Mouse (Mus musculus) adipocyte (in vitro differentiated cells): ENCODE measurements around the gene 4933400A11Rik.

Experiments
- DNase-seq: peaks from one replicate; pipeline ENCODE4 v3.0.0-alpha.2; 2016; ENCODE audit warnings: low spot score

4933400A11Rik gene

GRCm38 (mm10) chrX:169779535-169779934, at the start of gene 4933400A11Rik:
Gene 4933400A11Rik (minus strand): TSS chrX:169779635.
- no peak for DNase-seq

GRCm38 (mm10) chrX:169828136-169828535, 48.7 kb upstream of the 4933400A11Rik start:
- DNase-seq, result no peak

GRCm38 (mm10) chrX:169827720-169828119, 48.3 kb upstream of the 4933400A11Rik start:
- DNase-seq, result no peak

- no peak for DNase-seq
Measured at GRCm38 (mm10) chrX:169826947-169827346, 47.5 kb upstream of the 4933400A11Rik start.

- DNase-seq, result no peak
Measured at GRCm38 (mm10) chrX:169813673-169814072, 34.2 kb upstream of the 4933400A11Rik start.

GRCm38 (mm10) chrX:169811783-169812182, 32.3 kb upstream of the 4933400A11Rik start:
- no peak for DNase-seq

- no peak for DNase-seq
Measured at GRCm38 (mm10) chrX:169811318-169811717, 31.9 kb upstream of the 4933400A11Rik start.

- DNase-seq, result peak; percentile 68
Measured at GRCm38 (mm10) chrX:169807744-169808143, 28.3 kb upstream of the 4933400A11Rik start.

- DNase-seq, result peak; percentile 18
Measured at GRCm38 (mm10) chrX:169805791-169806190, 26.4 kb upstream of the 4933400A11Rik start.

- no peak for DNase-seq
Measured at GRCm38 (mm10) chrX:169800238-169800637, 20.8 kb upstream of the 4933400A11Rik start.

- peak; percentile 61 for DNase-seq
Measured at GRCm38 (mm10) chrX:169798987-169799680, 19.7 kb upstream of the 4933400A11Rik start.

- DNase-seq, result peak; percentile 38
Measured at GRCm38 (mm10) chrX:169797148-169797547, 17.7 kb upstream of the 4933400A11Rik start.

GRCm38 (mm10) chrX:169794831-169795311, 15.4 kb upstream of the 4933400A11Rik start:
- peak; percentile 62 for DNase-seq

GRCm38 (mm10) chrX:169794421-169794820, 15.0 kb upstream of the 4933400A11Rik start:
- DNase-seq, result peak; percentile 45

GRCm38 (mm10) chrX:169792879-169793278, 13.4 kb upstream of the 4933400A11Rik start:
- no peak for DNase-seq

- DNase-seq, result no peak
Measured at GRCm38 (mm10) chrX:169789702-169790101, 10.3 kb upstream of the 4933400A11Rik start.

GRCm38 (mm10) chrX:169758001-169758400, 21.4 kb downstream of the 4933400A11Rik start:
- DNase-seq, result no peak

- no peak for DNase-seq
Measured at GRCm38 (mm10) chrX:169735387-169735969, 44.0 kb downstream of the 4933400A11Rik start.
